Mouse (Mus musculus): ENCODE measurements around the gene Ang4. TPM values are rescaled to one million over a fixed set of nuclear protein-coding genes. Genes with fewer than 3 reads are reported as not detected.

Gene Ang4
- polyA plus RNA-seq, 1 experiment from 2014 or later: not detected

Other genes with a start within 250 kb of the Ang4 start
- gene Gm5622, start 220.8 kb downstream of the Ang4 start, polyA plus RNA-seq (2014; fragmentation: Nextera tagmentation; extraction: Ambion mirVana): not detected in 2 replicates
- gene Gm17175, start 199.5 kb downstream of the Ang4 start, polyA plus RNA-seq (2014; fragmentation: Nextera tagmentation; extraction: Ambion mirVana): not detected in 2 replicates
- gene Gm17174, start 181.5 kb downstream of the Ang4 start, polyA plus RNA-seq (2014; fragmentation: Nextera tagmentation; extraction: Ambion mirVana): not detected in 2 replicates
- not detected in 2 replicates for gene Gm17078, start 162.3 kb downstream of the Ang4 start, polyA plus RNA-seq (2014; fragmentation: Nextera tagmentation; extraction: Ambion mirVana)
- gene Gm4181, start 137.9 kb downstream of the Ang4 start, polyA plus RNA-seq (2014; fragmentation: Nextera tagmentation; extraction: Ambion mirVana): not detected in 2 replicates
- gene Gm17079, start 78.1 kb downstream of the Ang4 start, polyA plus RNA-seq (2014; fragmentation: Nextera tagmentation; extraction: Ambion mirVana): not detected in 2 replicates
- not detected in 2 replicates for gene Gm5800, start 56.4 kb downstream of the Ang4 start, polyA plus RNA-seq (2014; fragmentation: Nextera tagmentation; extraction: Ambion mirVana)
- not detected in 2 replicates for gene AY358078, start 26.5 kb upstream of the Ang4 start, polyA plus RNA-seq (2014; fragmentation: Nextera tagmentation; extraction: Ambion mirVana)
- gene Ear6, start 80.1 kb upstream of the Ang4 start, polyA plus RNA-seq (2014; fragmentation: Nextera tagmentation; extraction: Ambion mirVana): not detected in 2 replicates
- 56.3 and 63.4 TPM in 2 replicates for gene Mettl17, start 111.3 kb upstream of the Ang4 start, polyA plus RNA-seq (2014; fragmentation: Nextera tagmentation; extraction: Ambion mirVana)
- gene Slc39a2, start 119.3 kb upstream of the Ang4 start, polyA plus RNA-seq (2014; fragmentation: Nextera tagmentation; extraction: Ambion mirVana): 0.30 and 0.55 TPM in 2 replicates
- 54.6 and 59.3 TPM in 2 replicates for gene Ndrg2, start 140.6 kb upstream of the Ang4 start, polyA plus RNA-seq (2014; fragmentation: Nextera tagmentation; extraction: Ambion mirVana)
- not detected in 2 replicates for gene Tppp2, start 144.8 kb upstream of the Ang4 start, polyA plus RNA-seq (2014; fragmentation: Nextera tagmentation; extraction: Ambion mirVana)
- not detected in 2 replicates for gene Rnase13, start 149.2 kb upstream of the Ang4 start, polyA plus RNA-seq (2014; fragmentation: Nextera tagmentation; extraction: Ambion mirVana)
- gene Arhgef40, start 211.1 kb upstream of the Ang4 start, polyA plus RNA-seq (2014; fragmentation: Nextera tagmentation; extraction: Ambion mirVana): 116 and 118 TPM in 2 replicates
- gene Tmem253, start 242.1 kb upstream of the Ang4 start, polyA plus RNA-seq (2014; fragmentation: Nextera tagmentation; extraction: Ambion mirVana): 0.62 and 2.0 TPM in 2 replicates
- gene Zfp219, start 247.1 kb upstream of the Ang4 start, polyA plus RNA-seq (2014; fragmentation: Nextera tagmentation; extraction: Ambion mirVana): 30.8 and 32.8 TPM in 2 replicates